Mouse (Mus musculus) kidney, adult 2 months (tissue): ENCODE results near the gene Ntm.

Source experiments
- CTCF ChIP-seq: fragments of 200-500 bp; conservative IDR thresholded peaks from 2 replicates; pipeline ENCODE4 v1.5.1; 2011; ENCODE audit warnings: low read depth, mild to moderate bottlenecking, control low read depth, low read length, moderate library complexity, mixed read lengths; ENCODE audit not compliant: insufficient read depth, insufficient read length
- POLR2A ChIP-seq: fragments of 200-500 bp; IDR thresholded peaks from one replicate; pipeline ENCODE4 v1.6.1; 2011; ENCODE audit warnings: low read depth, low read length, control low read depth

DNA sequence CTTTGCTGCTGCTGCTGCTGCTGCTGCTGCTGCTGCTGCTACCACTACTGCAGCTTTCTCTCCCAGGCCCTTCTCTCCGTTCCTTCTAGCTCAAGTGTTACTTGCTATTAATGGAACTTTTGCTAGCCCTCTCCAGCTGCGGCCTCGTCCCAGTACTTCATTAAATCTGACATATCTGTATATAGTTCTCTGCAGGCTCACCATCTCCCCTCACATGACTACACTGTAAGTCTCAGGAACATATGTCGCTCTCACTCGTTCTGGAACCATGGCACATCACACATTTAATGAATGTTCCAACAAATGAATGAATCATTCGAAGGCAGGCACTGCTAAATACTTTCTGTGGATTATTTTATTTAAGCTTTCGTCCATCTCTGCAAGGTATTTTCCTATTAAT, 573.7 kb downstream of the Ntm start:
- TF ChIP-seq POLR2A (no peak), CTCF (no peak)
